Mouse (Mus musculus) hindbrain, embryonic 10.5 days (tissue): ENCODE measurements at regions not wholly inside any gene's neighbourhood (a gene's known extent, or its start where the extent isn't known, plus 50 kb on each side); places are given as distances from the start of the nearest gene placed in this dataset.
A peak's percentile ranks its signal among the peaks of the same experiment; 100 is the strongest.

Source experiments
- DNase-seq: peaks from one replicate; pipeline ENCODE4 v3.0.0-alpha.2; 2017; ENCODE audit warnings: low spot score
- H3K27ac ChIP-seq: fragments of 300-500 bp; sonication (generic); 2 replicates; pipeline ENCODE4 v1.5.1; 2016; ENCODE audit warnings: mild to moderate bottlenecking, moderate library complexity
- H3K27me3 ChIP-seq: fragments of 300-500 bp; sonication (generic); 2 replicates; pipeline ENCODE4 v1.6.1; 2016; ENCODE audit warnings: mild to moderate bottlenecking; ENCODE audit not compliant: poor library complexity, insufficient read depth, severe bottlenecking
- H3K36me3 ChIP-seq: fragments of 300-500 bp; sonication (generic); 2 replicates; pipeline ENCODE4 v1.6.1; 2016; ENCODE audit warnings: mild to moderate bottlenecking, moderate library complexity
- H3K4me1 ChIP-seq: fragments of 300-500 bp; sonication (generic); replicated peaks from 2 replicates; pipeline ENCODE4 v1.6.1; 2016; ENCODE audit warnings: mild to moderate bottlenecking
- H3K4me3 ChIP-seq: fragments of 300-500 bp; sonication (generic); 2 replicates; pipeline ENCODE4 v1.5.1; 2016; ENCODE audit warnings: mild to moderate bottlenecking, moderate library complexity
- H3K9me3 ChIP-seq: fragments of 300-500 bp; sonication (generic); 2 replicates; pipeline ENCODE4 v1.6.1; 2016; ENCODE audit warnings: mild to moderate bottlenecking, moderate library complexity

GRCm38 (mm10) chrX:89115560-89115959 is 293.9 kb downstream of the Pet2 start:
- peak; percentile 3 for DNase-seq
- Histone ChIP-seq H3K27ac (no peak overlapping the region), H3K36me3 (no peaks in the 10 kb centered on the region), H3K4me3 (no peak overlapping the region), H3K27me3 (no peaks in the 10 kb centered on the region), H3K9me3 (no peaks in the 10 kb centered on the region), H3K4me1 (no peaks in the 10 kb centered on the region)
